Mouse (Mus musculus): ENCODE results near the gene Slc35a5.

Gene Slc35a5

DNA sequence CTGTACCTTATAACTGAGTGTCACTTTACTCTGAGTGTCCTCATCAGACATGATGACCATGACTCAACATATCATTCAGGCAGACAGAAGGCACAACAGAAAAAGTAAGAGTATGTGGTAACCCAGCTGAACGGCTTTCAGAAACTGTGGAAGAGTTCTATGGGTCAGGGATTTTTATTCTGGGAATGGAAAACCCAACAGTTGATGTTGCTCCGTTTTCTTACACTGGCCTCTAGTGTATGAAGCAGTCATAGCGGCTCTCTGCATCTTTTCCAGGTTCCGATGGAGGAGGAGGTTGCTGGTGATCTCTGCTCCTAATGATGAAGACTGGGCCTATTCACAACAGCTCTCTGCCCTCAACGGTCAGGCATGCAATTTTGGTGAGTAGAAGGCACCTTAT, 35.9 kb downstream of the Slc35a5 start:
- in situ Hi-C loops (cut with MboI; ENCODE audit: low pct_unique_long_range_greater_than_20kb in 1 of 2, low sequenced_read_pairs in 2 of 2, unreplicated experiment in 1 of 2), result no loop called here

- in situ Hi-C loops (cut with MboI; ENCODE audit: low pct_unique_long_range_greater_than_20kb in 1 of 2, low sequenced_read_pairs in 2 of 2, unreplicated experiment in 1 of 2), result no loop called here
These were observed 37.6 kb downstream of the Slc35a5 start for GRCm38 (mm10) chr16:45120844-45121425.

- in situ Hi-C loops (cut with MboI; ENCODE audit: low pct_unique_long_range_greater_than_20kb in 1 of 2, low sequenced_read_pairs in 2 of 2, unreplicated experiment in 1 of 2), result no loop called here
These were observed 39.7 kb downstream of the Slc35a5 start for GRCm38 (mm10) chr16:45118760-45119159.

DNA sequence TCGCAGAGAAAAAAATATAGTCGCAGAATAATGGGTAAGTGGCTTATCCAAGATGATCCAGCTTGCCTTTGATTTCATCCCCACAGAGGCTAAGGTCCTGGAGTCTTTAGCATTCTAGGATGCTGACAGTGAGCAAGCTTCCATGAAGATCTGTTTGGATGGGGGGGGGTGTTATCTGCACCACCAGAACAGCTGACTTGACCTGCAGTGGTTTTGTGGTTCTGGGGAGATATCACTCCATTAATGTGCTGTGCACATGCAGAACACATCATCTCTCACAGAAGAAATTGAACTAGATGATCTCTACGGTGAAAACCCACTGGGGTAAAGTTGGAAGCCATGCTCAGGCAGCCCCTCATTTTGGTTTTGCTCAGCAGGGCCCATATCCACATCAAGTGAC, 41.3 kb downstream of the Slc35a5 start:
- in situ Hi-C loops (cut with MboI; ENCODE audit: low pct_unique_long_range_greater_than_20kb in 1 of 2, low sequenced_read_pairs in 2 of 2, unreplicated experiment in 1 of 2), result no loop called here

- in situ Hi-C loops (cut with MboI; ENCODE audit: low pct_unique_long_range_greater_than_20kb in 1 of 2, low sequenced_read_pairs in 2 of 2, unreplicated experiment in 1 of 2), result no loop called here
These were observed 48.0 kb downstream of the Slc35a5 start for GRCm38 (mm10) chr16:45110498-45110897.

GRCm38 (mm10) chr16:45108203-45108878, 50.2 kb downstream of the Slc35a5 start:
- in situ Hi-C loops (cut with MboI; ENCODE audit: low pct_unique_long_range_greater_than_20kb in 1 of 2, low sequenced_read_pairs in 2 of 2, unreplicated experiment in 1 of 2), result no loop called here

DNA sequence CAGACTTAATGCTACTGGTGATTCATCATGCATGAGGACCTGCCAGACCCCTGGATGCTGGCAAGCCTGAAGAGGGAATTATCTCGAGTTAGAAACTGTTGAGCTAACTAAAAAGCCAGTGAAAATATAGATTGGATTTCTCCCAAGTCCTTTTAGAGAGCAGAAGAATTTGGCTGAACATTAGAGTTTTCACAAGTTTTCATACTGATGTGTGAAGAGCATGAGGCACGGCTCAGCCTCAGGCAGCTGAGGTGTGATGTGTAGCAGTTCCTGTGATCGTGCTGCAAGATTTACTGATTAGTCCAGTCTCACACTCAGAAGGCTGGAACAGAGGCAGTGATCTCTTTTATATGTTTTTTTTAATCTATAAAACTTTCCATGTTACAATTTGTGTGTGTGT, 53.5 kb downstream of the Slc35a5 start:
- in situ Hi-C loops (cut with MboI; ENCODE audit: low pct_unique_long_range_greater_than_20kb in 1 of 2, low sequenced_read_pairs in 2 of 2, unreplicated experiment in 1 of 2), result no loop called here

DNA sequence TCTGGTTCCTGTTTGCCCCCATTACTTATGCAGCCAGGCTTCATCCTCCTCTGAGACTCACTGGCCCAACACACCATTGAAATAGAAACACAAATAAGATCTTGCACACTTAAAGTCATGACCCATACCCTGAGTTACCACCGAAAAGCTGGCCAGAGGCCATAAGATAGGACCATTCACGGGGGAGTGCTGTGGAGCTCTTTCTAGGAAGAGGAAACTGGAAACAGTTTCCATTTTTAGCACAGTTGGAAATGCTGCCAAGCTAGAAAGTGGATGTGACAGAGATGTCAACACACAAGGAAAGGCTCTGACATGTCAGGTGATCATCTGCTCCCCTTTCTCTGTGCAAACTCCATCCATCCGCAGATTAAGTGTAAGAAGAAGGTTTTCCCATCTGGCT, 57.6 kb downstream of the Slc35a5 start:
- in situ Hi-C loops (cut with MboI; ENCODE audit: low pct_unique_long_range_greater_than_20kb in 1 of 2, low sequenced_read_pairs in 2 of 2, unreplicated experiment in 1 of 2), result no loop called here

- in situ Hi-C loops (cut with MboI; ENCODE audit: low pct_unique_long_range_greater_than_20kb in 1 of 2, low sequenced_read_pairs in 2 of 2, unreplicated experiment in 1 of 2), result loop anchor here (25.0 kb wide), 2 partner anchors 337 to 612 kb away; partner anchors contain the start of gene Cd200r1 (in 1 of the 2)
These were observed 59.7 kb downstream of the Slc35a5 start for GRCm38 (mm10) chr16:45098886-45099210.

DNA sequence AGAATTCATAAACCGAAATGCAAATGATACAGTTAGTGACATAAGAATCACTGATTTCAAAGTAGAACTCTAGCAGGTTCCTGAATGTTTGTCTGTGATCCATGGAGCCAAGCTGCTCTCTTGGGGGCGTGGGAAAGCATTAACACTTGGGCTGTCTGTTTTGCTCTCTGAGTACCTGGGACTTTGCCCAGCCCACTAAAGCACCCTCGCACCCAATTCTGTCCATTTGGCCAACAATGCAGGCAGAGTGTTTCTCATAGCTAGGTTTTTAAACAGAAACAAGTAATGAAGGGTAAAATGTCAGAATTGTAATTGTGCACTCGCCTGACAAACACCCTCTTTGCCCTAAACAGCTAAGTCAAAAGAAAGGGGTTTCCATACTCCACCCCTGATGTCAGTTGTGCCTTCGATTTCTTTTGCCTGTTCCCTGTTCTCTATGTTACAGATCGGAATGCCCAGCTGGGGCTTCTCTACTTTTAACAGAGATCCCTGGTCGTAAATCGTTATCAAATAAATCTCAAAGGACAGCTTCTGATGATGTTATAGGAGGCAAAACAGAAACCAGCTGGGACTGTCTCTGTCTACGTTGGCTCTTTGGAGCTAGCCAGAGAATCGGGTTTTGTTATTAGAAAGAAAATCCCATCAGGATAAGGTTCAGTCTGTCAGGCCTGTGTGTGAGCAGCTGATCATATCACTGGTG, 60.2 kb downstream of the Slc35a5 start:
- in situ Hi-C loops (cut with MboI; ENCODE audit: low pct_unique_long_range_greater_than_20kb in 1 of 2, low sequenced_read_pairs in 2 of 2, unreplicated experiment in 1 of 2), result loop anchor here (25.0 kb wide), 2 partner anchors 336 to 611 kb away; partner anchors contain the start of gene Cd200r1 (in 1 of the 2)

DNA sequence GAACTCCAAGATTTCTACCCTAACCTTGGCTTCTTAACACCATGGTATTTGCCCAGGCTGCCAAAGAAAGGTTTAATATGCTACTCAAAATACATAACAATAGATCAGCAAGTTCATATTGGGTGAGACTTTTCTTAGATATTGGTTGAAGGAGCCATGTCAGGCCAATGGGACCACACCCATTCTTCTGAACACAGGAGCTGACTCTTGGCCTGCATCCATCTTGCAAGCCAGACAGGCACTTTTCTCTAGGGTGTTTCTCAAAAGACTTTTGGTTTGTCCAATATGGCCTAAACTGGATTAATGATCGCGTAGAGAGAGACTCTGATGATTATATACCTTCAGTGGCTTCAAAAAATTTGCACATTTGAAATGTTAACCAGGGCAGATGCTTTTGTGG, 61.0 kb downstream of the Slc35a5 start:
- in situ Hi-C loops (cut with MboI; ENCODE audit: low pct_unique_long_range_greater_than_20kb in 1 of 2, low sequenced_read_pairs in 2 of 2, unreplicated experiment in 1 of 2), result loop anchor here (25.0 kb wide), 2 partner anchors 335 to 610 kb away; partner anchors contain the start of gene Cd200r1 (in 1 of the 2)

DNA sequence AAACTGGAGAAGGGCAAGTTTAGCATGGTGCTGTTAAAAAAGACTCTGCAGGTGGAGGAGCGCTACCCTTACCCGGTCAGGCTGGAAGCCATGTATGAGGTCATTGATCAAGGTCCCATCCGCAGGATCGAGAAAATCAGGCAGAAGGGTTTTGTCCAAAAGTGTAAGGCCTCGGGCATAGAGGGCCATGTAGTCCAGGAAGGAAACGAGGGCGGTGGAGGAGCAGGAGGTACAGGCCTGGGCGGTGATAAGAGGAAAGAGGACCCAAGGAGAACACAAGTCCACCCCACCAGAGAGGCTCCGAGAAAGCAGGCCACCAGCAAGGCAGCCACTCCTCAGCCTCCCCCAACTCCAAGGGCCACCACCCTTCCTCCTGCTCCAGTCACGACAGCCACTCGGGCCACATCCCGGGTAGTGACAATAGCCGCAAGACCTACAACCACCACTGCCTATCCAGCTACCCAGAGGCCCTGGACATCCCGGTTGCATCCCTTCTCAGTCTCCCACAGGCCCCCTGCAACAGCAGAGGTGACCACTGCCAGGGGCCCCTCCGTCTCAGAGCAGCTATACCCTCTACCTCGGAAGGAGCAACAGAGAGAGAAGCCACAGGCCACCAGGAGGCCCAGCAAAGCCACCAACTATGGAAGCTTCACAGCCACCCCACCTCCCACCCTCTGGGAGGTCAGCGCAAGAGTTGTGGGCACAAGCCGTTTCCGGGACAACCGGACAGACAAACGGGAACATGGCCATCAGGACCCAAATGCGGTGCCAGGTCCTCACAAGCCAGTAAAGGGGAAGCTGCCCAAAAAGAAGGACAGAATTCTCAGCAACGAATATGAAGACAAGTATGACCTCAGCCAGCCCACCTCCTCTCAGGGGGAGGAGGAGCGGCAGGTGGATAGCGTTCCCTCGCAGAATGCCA, 62.7 kb downstream of the Slc35a5 start:
- in situ Hi-C loops (cut with MboI; ENCODE audit: low pct_unique_long_range_greater_than_20kb in 1 of 2, low sequenced_read_pairs in 2 of 2, unreplicated experiment in 1 of 2), result loop anchor here (25.0 kb wide), 2 partner anchors 334 to 609 kb away; partner anchors contain the start of gene Cd200r1 (in 1 of the 2)

- in situ Hi-C loops (cut with MboI; ENCODE audit: low pct_unique_long_range_greater_than_20kb in 1 of 2, low sequenced_read_pairs in 2 of 2, unreplicated experiment in 1 of 2), result loop anchor here (25.0 kb wide), 2 partner anchors 333 to 608 kb away; partner anchors contain the start of gene Cd200r1 (in 1 of the 2)
These were observed 63.5 kb downstream of the Slc35a5 start for GRCm38 (mm10) chr16:45095030-45095429.

DNA sequence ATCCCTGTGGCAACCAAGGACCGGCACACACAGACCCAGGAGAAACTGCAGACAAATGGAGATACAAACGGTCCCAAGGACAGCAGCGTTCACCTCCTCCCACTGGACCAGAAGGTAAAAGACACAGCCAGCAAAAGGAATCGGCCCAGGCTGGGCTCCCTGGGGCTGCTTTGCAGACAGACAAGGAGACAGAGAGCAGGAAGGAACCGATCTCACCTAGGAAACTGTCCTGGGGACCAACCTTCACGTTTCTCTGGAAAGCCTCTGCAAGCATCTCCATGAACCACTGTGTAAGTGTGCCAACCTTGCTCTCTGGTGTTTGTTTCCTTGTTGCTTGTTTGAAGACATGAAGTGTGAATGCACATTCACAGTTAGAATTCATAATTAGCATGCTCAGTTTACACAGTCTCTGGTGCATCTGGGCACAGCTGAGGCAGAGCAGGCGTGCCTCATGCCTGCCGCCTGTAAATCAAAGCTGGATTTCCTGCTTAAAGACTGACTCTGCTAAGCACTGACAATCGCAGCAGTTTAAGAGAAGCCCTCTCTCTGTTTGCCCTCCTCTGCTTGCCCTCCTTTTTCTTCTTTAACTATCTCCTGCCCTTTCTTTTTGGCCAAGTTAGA, 64.3 kb downstream of the Slc35a5 start:
- in situ Hi-C loops (cut with MboI; ENCODE audit: low pct_unique_long_range_greater_than_20kb in 1 of 2, low sequenced_read_pairs in 2 of 2, unreplicated experiment in 1 of 2), result loop anchor here (25.0 kb wide), 2 partner anchors 332 to 607 kb away; partner anchors contain the start of gene Cd200r1 (in 1 of the 2)

GRCm38 (mm10) chr16:45093137-45093731, 65.3 kb downstream of the Slc35a5 start, which contains the start of gene Ccdc80:
Gene Ccdc80 (plus strand): TSS chr16:45093402.
- in situ Hi-C loops (cut with MboI; ENCODE audit: low pct_unique_long_range_greater_than_20kb in 1 of 2, low sequenced_read_pairs in 2 of 2, unreplicated experiment in 1 of 2), result loop anchor here (25.0 kb wide), 2 partner anchors 331 to 606 kb away; partner anchors contain the start of gene Cd200r1 (in 1 of the 2)

GRCm38 (mm10) chr16:45090005-45090404, 68.5 kb downstream of the Slc35a5 start:
- in situ Hi-C loops (cut with MboI; ENCODE audit: low pct_unique_long_range_greater_than_20kb in 1 of 2, low sequenced_read_pairs in 2 of 2, unreplicated experiment in 1 of 2), result loop anchor here (25.0 kb wide), 2 partner anchors 328 to 603 kb away; partner anchors contain the start of gene Cd200r1 (in 1 of the 2)

Measured in mouse embryonic stem cell (cell line).